Mouse (Mus musculus) midbrain, embryonic 13.5 days (tissue): ENCODE data around the gene Mfsd12. TPM values are rescaled to one million over a fixed set of nuclear protein-coding genes. Genes with fewer than 3 reads are reported as not detected.

Experiments used
- ATAC-seq: fragments of 200-750 bp; cut with Nextera tagmentation; 2 replicates; pipeline ENCODE4 v1.8.0; 2017; ENCODE audit warnings: mild to moderate bottlenecking, moderate TSS enrichment, moderate library complexity
- H3K27ac ChIP-seq: fragments of 300-500 bp; sonication (generic); 2 replicates; pipeline ENCODE4 v1.5.1; 2015; ENCODE audit warnings: inconsistent platforms, mild to moderate bottlenecking, moderate library complexity
- H3K27me3 ChIP-seq: fragments of 300-500 bp; sonication (generic); 2 replicates; pipeline ENCODE4 v1.6.1; 2015; ENCODE audit warnings: mild to moderate bottlenecking, inconsistent platforms
- H3K36me3 ChIP-seq: fragments of 300-500 bp; sonication (generic); 2 replicates; pipeline ENCODE4 v1.6.1; 2015; ENCODE audit warnings: mild to moderate bottlenecking, inconsistent platforms
- H3K4me1 ChIP-seq: fragments of 300-500 bp; sonication (generic); replicated peaks from 2 replicates; pipeline ENCODE4 v1.6.1; 2015; ENCODE audit warnings: inconsistent platforms
- H3K4me2 ChIP-seq: fragments of 300-500 bp; sonication (generic); replicated peaks from 2 replicates; pipeline ENCODE4 v1.6.1; 2015; ENCODE audit warnings: moderate library complexity, mild to moderate bottlenecking, inconsistent platforms
- H3K4me3 ChIP-seq: fragments of 300-500 bp; sonication (generic); replicated peaks from 2 replicates; pipeline ENCODE4 v1.5.1; 2015; ENCODE audit warnings: mild to moderate bottlenecking, inconsistent platforms
- H3K9ac ChIP-seq: fragments of 300-500 bp; sonication (generic); replicated peaks from 2 replicates; pipeline ENCODE4 v1.6.1; 2015; ENCODE audit warnings: mild to moderate bottlenecking, inconsistent platforms
- H3K9me3 ChIP-seq: fragments of 300-500 bp; sonication (generic); 2 replicates; pipeline ENCODE4 v1.6.1; 2016; ENCODE audit warnings: mild to moderate bottlenecking, inconsistent platforms
- WGBS: fragments of 180-500 bp; shearing (Covaris S2); methylation state at CpG from one replicate; pipeline ENCODE4 v1.1.7; 2015; 5-methylcytosine and 5-hydroxymethylcytosine counted together
- polyA plus RNA-seq: library from polyadenylated mRNA; unstranded; fragments of >200 nt; fragmentation: Nextera tagmentation; extraction: Ambion mirVana; gene quantifications from 2 replicates; pipeline ENCODE4 v1.2.1, GENCODE M21; 2015

Gene Mfsd12
- polyA plus RNA-seq, 1 experiment from 2014 or later: 10.1 TPM

GRCm38 (mm10) chr10:81346453-81347067 lies 10.7 kb upstream of the Mfsd12 start:
- H3K9me3 ChIP-seq: no peaks in the 10 kb centered on the region
- H3K4me1 ChIP-seq: peaks cover 39% of the 10 kb centered on the region
- 7% methylated on average over 54 of the region's 55 CpGs for WGBS
- H3K27me3 ChIP-seq: peaks cover 60% of the 10 kb centered on the region
- no peak for ATAC-seq
- peak overlapping the region; percentile 50 for H3K4me2 ChIP-seq
- peak overlapping the region; percentile 46 for H3K9ac ChIP-seq
- H3K36me3 ChIP-seq: peaks cover 8% of the 10 kb centered on the region; the same call in 1 of the 2 replicates
- H3K27ac ChIP-seq: no peak overlapping the region
- peak overlapping the region; percentile 27 for H3K4me3 ChIP-seq

GRCm38 (mm10) chr10:81349146-81349545 lies 8.1 kb upstream of the Mfsd12 start:
- WGBS: 3% methylated on average over 12 of the region's 12 CpGs
- Histone ChIP-seq H3K4me2 (peak overlapping the region; percentile 97), H3K27ac (no peak overlapping the region), H3K4me1 (peaks cover 30% of the 10 kb centered on the region), H3K9ac (peak overlapping the region; percentile 77; the same call in 1 of the 2 replicates), H3K4me3 (peak overlapping the region; percentile 81), H3K36me3 (peaks cover 8% of the 10 kb centered on the region; the same call in 1 of the 2 replicates), H3K27me3 (peaks cover 35% of the 10 kb centered on the region), H3K9me3 (no peaks in the 10 kb centered on the region)
- ATAC-seq: no peak

DNA sequence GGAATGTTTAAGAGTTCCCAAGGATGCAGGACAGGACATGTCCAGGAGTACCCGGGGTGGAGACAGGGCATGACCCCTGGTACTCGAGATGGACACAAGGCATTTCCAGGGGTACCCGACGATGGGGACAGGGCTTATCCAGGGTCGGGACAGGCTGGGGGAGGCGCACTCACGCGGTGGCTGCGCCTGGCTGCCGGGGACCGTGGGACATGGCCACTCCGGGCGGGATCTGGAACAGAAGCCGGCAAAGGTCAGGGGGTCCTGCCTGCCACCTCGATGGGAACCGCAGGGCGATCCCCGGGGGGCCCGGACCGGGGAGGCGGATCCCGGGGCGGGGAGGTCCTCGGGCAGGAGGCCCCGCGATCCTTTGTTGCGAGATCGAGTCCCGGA lies 7.3 kb upstream of the Mfsd12 start:
- peak overlapping the region; percentile 97 for H3K4me2 ChIP-seq
- under 1% methylated on average over 29 of the region's 29 CpGs for whole genome bisulfite sequencing
- peaks cover 8% of the 10 kb centered on the region; the same call in 1 of the 2 replicates for H3K36me3 ChIP-seq
- H3K4me1 ChIP-seq: peaks cover 30% of the 10 kb centered on the region
- no peak overlapping the region; the same call in 1 of the 2 replicates for H3K27ac ChIP-seq
- no peaks in the 10 kb centered on the region for H3K9me3 ChIP-seq
- ATAC-seq: peak; percentile 31
- peaks cover 28% of the 10 kb centered on the region for H3K27me3 ChIP-seq
- peak overlapping the region; percentile 81 for H3K4me3 ChIP-seq
- H3K9ac ChIP-seq: peak overlapping the region; percentile 77

- H3K4me2 ChIP-seq: peak within 1 kb of the TSS; percentile 97
- no peaks in the 10 kb centered on the region for H3K9me3 ChIP-seq
- H3K4me3 ChIP-seq: peak within 1 kb of the TSS; percentile 81
- peaks cover 30% of the 10 kb centered on the region for H3K4me1 ChIP-seq
- peaks cover 8% of the 10 kb centered on the region; the same call in 1 of the 2 replicates for H3K36me3 ChIP-seq
- peak within 1 kb of the TSS; percentile 77 for H3K9ac ChIP-seq
- under 1% methylated on average over 54 of the region's 54 CpGs for WGBS
- peak; percentile 96 for ATAC-seq
- H3K27ac ChIP-seq: peak within 1 kb of the TSS; percentile 60; the same call in 1 of the 2 replicates
- H3K27me3 ChIP-seq: peaks cover 25% of the 10 kb centered on the region
Measured at GRCm38 (mm10) chr10:81350351-81351063, 6.8 kb upstream of the Mfsd12 start, which contains the start of gene Hmg20b. Hmg20b (minus strand) TSS chr10:81350480.

GRCm38 (mm10) chr10:81351678-81352291 lies 5.5 kb upstream of the Mfsd12 start:
- Histone ChIP-seq H3K9ac (no peak overlapping the region), H3K4me1 (peaks cover 28% of the 10 kb centered on the region), H3K4me2 (no peak overlapping the region), H3K4me3 (no peak overlapping the region), H3K27ac (no peak overlapping the region), H3K9me3 (no peaks in the 10 kb centered on the region), H3K27me3 (peaks cover 13% of the 10 kb centered on the region), H3K36me3 (peaks cover 8% of the 10 kb centered on the region; the same call in 1 of the 2 replicates)
- no peak for ATAC-seq
- 30% methylated on average over 9 of the region's 9 CpGs for WGBS

DNA sequence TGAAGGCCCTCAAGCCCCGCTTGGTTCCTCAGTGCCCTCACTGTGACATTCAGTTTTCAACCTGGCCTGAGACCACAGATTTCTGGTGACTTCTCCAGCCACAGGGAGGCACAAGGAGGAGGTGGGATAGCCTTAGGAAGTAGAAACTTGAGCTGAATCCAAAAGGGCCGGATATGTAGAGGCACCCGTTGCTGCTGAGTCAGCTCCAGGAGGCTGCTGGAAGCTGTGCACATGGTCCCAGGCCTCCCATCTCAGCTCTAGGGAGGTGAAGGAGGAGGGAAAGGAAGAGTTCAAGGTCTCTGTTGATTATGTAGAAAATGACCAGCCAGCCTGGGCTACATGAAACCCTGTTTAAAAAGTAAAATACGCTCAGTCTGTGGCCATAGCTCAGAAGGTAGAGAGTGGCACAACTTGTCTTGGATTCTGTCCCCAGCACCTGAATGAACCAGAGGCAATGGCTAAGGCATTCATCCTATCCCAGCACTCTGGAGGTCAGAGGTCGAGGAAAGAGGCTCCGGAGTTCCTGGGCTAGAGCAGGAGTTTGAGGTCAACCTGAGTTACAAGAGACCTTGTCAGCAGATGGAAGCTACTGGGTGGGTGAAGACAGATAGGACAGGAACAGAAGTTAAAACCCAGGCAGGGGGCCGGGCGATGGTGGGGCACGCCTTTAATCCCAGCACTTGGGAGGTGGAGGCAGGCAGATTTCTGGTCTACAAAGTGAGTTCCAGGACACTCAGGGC lies 2.4 kb upstream of the Mfsd12 start:
- no peaks in the 10 kb centered on the region for H3K9me3 ChIP-seq
- no peak overlapping the region for H3K4me3 ChIP-seq
- no peak for ATAC-seq
- peaks cover 4% of the 10 kb centered on the region; the same call in 1 of the 2 replicates for H3K27me3 ChIP-seq
- no peak overlapping the region for H3K9ac ChIP-seq
- H3K4me1 ChIP-seq: peaks cover 31% of the 10 kb centered on the region
- H3K36me3 ChIP-seq: no peaks in the 10 kb centered on the region
- no peak overlapping the region for H3K4me2 ChIP-seq
- WGBS: 58% methylated on average over 9 of the region's 9 CpGs
- no peak overlapping the region for H3K27ac ChIP-seq

- H3K4me2 ChIP-seq: no peak overlapping the region
- no peaks in the 10 kb centered on the region for H3K36me3 ChIP-seq
- 84% methylated on average over 4 of the region's 4 CpGs for WGBS
- peaks cover 4% of the 10 kb centered on the region; the same call in 1 of the 2 replicates for H3K27me3 ChIP-seq
- no peaks in the 10 kb centered on the region for H3K9me3 ChIP-seq
- no peak overlapping the region for H3K4me3 ChIP-seq
- peaks cover 32% of the 10 kb centered on the region for H3K4me1 ChIP-seq
- ATAC-seq: no peak
- no peak overlapping the region for H3K27ac ChIP-seq
- no peak overlapping the region for H3K9ac ChIP-seq
Measured at GRCm38 (mm10) chr10:81355533-81355932, 1.8 kb upstream of the Mfsd12 start.

- Histone ChIP-seq H3K27me3 (peaks cover 4% of the 10 kb centered on the region; the same call in 1 of the 2 replicates), H3K36me3 (peaks cover 4% of the 10 kb centered on the region; the same call in 1 of the 2 replicates), H3K27ac (no peak overlapping the region), H3K4me1 (peaks cover 34% of the 10 kb centered on the region), H3K9ac (no peak overlapping the region), H3K4me2 (peak overlapping the region; percentile 99), H3K9me3 (no peaks in the 10 kb centered on the region), H3K4me3 (peak overlapping the region; percentile 66; the same call in 1 of the 2 replicates)
- WGBS: 54% methylated on average over 12 of the region's 12 CpGs
- ATAC-seq: peak; percentile 18; the same call in 1 of the 2 replicates
Measured at GRCm38 (mm10) chr10:81356352-81356990, 820 bp upstream of the Mfsd12 start.

- no peak overlapping the region for H3K27ac ChIP-seq
- H3K27me3 ChIP-seq: peaks cover 14% of the 10 kb centered on the region
- peak overlapping the region; percentile 66 for H3K4me3 ChIP-seq
- H3K4me1 ChIP-seq: peaks cover 43% of the 10 kb centered on the region
- no peaks in the 10 kb centered on the region for H3K9me3 ChIP-seq
- H3K9ac ChIP-seq: peak overlapping the region; percentile 87
- H3K36me3 ChIP-seq: peaks cover 14% of the 10 kb centered on the region; the same call in 1 of the 2 replicates
- 20% methylated on average over 4 of the region's 4 CpGs for WGBS
- peak overlapping the region; percentile 99 for H3K4me2 ChIP-seq
- 0 out of 2 replicates have a peak, but pooled peaks have one; percentile 10 for ATAC-seq
Measured at GRCm38 (mm10) chr10:81358209-81358608, 918 bp downstream of the Mfsd12 start.

GRCm38 (mm10) chr10:81358841-81359240 lies 1.6 kb downstream of the Mfsd12 start:
- no peak for ATAC-seq
- Histone ChIP-seq H3K9me3 (no peaks in the 10 kb centered on the region), H3K4me2 (peak overlapping the region; percentile 99), H3K36me3 (peaks cover 14% of the 10 kb centered on the region; the same call in 1 of the 2 replicates), H3K27me3 (peaks cover 20% of the 10 kb centered on the region), H3K4me3 (peak overlapping the region; percentile 66), H3K9ac (peak overlapping the region; percentile 87), H3K4me1 (peaks cover 49% of the 10 kb centered on the region), H3K27ac (no peak overlapping the region)
- 63% methylated on average over 1 of the region's 1 CpGs for WGBS

GRCm38 (mm10) chr10:81360721-81361120 lies 3.4 kb downstream of the Mfsd12 start:
- Histone ChIP-seq H3K4me3 (no peak overlapping the region), H3K4me2 (no peak overlapping the region), H3K4me1 (peaks cover 68% of the 10 kb centered on the region), H3K9me3 (no peaks in the 10 kb centered on the region), H3K27ac (no peak overlapping the region), H3K9ac (0 out of 2 replicates have a peak overlapping the region, but pooled peaks have one; percentile 36), H3K36me3 (peaks cover 15% of the 10 kb centered on the region; the same call in 1 of the 2 replicates), H3K27me3 (peaks cover 25% of the 10 kb centered on the region)
- no peak for ATAC-seq
- WGBS: 72% methylated on average over 8 of the region's 8 CpGs
